In the genomic region with DNA sequence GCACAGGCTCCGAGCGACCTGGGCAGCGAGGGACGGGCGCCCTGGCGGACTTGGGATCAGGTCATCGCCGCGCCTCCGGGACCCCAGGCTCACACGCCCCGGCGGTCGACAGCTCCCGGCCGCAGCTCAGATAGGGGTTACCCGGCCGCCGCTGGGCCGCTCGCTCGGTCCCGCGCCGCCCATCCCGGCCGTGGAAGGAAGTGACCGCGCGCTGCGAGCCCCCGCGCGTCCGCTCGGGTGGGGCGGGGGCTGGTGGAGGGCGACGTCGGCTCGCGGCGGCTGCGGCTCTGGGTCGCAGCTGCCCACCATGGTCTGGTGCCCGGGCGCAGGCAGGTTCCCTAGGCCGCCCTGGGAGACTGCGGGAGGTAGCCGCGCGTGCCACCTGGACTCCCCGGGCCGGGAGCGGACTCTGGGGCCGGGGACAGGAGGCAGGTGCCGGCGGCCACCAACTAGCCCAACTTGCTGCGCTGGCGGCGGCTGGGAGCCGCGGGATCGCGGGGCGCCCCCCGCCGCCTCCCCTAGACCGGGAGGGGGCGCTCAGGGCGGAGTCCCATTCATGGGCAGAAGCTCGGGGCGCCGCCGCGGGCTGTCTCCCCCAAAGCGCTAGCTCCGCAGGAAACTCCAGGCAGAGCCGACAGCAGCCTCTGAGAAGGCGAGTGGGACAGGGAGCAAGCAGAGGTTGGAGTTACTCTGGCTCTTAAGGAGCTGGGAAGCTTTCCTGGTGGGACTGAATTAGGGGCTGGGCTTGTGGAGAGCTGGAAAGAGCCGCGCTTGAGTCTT, we compare ENCODE assay signal across 8 mouse cellular contexts.
A peak's percentile ranks its signal among the peaks of the same experiment; 100 is the strongest.
DNase-seq lines count a peak whose midpoint lies in the region; ATAC-seq and TF ChIP-seq lines count a peak whose summit lies in the region.

No protein-coding gene starts in this region.

- no peak for TF ChIP-seq CTCF in Patski (IDR thresholded peaks at IDR 0.05)
- TF ChIP-seq CTCF in testis, adult 2 months (IDR thresholded peaks at IDR 0.05; ENCODE audit: control insufficient read depth, insufficient read depth, insufficient replicate concordance, low read depth, low read length) = no peak

- intact Hi-C loops in left cerebral cortex, postnatal 25 days (cut with DNase I) = loop anchor here (10.0 kb wide), 1 partner anchor 762 kb away; no protein-coding TSS in a partner anchor

- ATAC-seq in Patski = peak; percentile 32
- ATAC-seq in embryonic facial prominence, embryonic 15.5 days (ENCODE audit: insufficient number of reproducible peaks, low FRiP score, low TSS enrichment, low read depth) = peak; percentile 59
- peak; percentile 83 for ATAC-seq in hindbrain, embryonic 11.5 days (ENCODE audit: low FRiP score)
- peak; percentile 73 for ATAC-seq in midbrain, embryonic 14.5 days (ENCODE audit: low FRiP score, low TSS enrichment)

- no peaks in the 10 kb centered on the region for H3K9me3 ChIP-seq in embryonic facial prominence, embryonic 15.5 days (replicated peaks)
- no peaks in the 10 kb centered on the region for H3K9me3 ChIP-seq in hindbrain, embryonic 11.5 days (ENCODE audit: control insufficient read depth, low read length)
- H3K9me3 ChIP-seq in midbrain, embryonic 14.5 days (ENCODE audit: control insufficient read depth, low read length) = no peaks in the 10 kb centered on the region

- H3K27ac ChIP-seq in embryonic facial prominence, embryonic 15.5 days (replicated peaks) = peak overlapping the region; percentile 44
- peak overlapping the region; percentile 27 for H3K27ac ChIP-seq in hindbrain, embryonic 11.5 days (ENCODE audit: low read depth, low read length)
- peak overlapping the region; percentile 81 for H3K27ac ChIP-seq in midbrain, embryonic 14.5 days (replicated peaks; ENCODE audit: low read depth, low read length)
- no peak overlapping the region for H3K27ac ChIP-seq in testis, adult 2 months (ENCODE audit: control insufficient read depth, insufficient read depth, low read depth, low read length)

- POLR2A ChIA-PET in Patski (lab: Charles Lee) = no interaction called here

- H3K36me3 ChIP-seq in embryonic facial prominence, embryonic 15.5 days = no peaks in the 10 kb centered on the region
- H3K36me3 ChIP-seq in hindbrain, embryonic 11.5 days (ENCODE audit: control insufficient read depth, insufficient read depth, low read length) = no peaks in the 10 kb centered on the region
- H3K36me3 ChIP-seq in midbrain, embryonic 14.5 days (ENCODE audit: control insufficient read depth, insufficient read depth, low read length) = no peaks in the 10 kb centered on the region
- H3K36me3 ChIP-seq in testis, adult 2 months (ENCODE audit: control insufficient read depth, insufficient read depth, low read length) = no peaks in the 10 kb centered on the region

- H3K4me3 ChIP-seq in embryonic facial prominence, embryonic 15.5 days (replicated peaks) = peak overlapping the region; percentile 62
- H3K4me3 ChIP-seq in hindbrain, embryonic 11.5 days (ENCODE audit: low read depth, low read length) = peak overlapping the region; percentile 70
- peak overlapping the region; percentile 82 for H3K4me3 ChIP-seq in midbrain, embryonic 14.5 days (replicated peaks; ENCODE audit: low read depth, low read length)
- peak overlapping the region; percentile 73 for H3K4me3 ChIP-seq in testis, adult 2 months (ENCODE audit: control insufficient read depth, low read depth, low read length)

- CTCF ChIA-PET in Patski (lab: Charles Lee) = no interaction called here

- peak overlapping the region; percentile 40 for H3K9ac ChIP-seq in embryonic facial prominence, embryonic 15.5 days
- H3K9ac ChIP-seq in hindbrain, embryonic 11.5 days (ENCODE audit: low read depth, low read length) = peak overlapping the region; percentile 65
- H3K9ac ChIP-seq in midbrain, embryonic 14.5 days (replicated peaks; ENCODE audit: low read length) = peak overlapping the region; percentile 79

- in situ Hi-C loops in Patski (cut with MboI; ENCODE audit: low pct_unique_long_range_greater_than_20kb) = no loop called here

- peak overlapping the region; percentile 99 for H3K4me2 ChIP-seq in embryonic facial prominence, embryonic 15.5 days (replicated peaks)
- H3K4me2 ChIP-seq in hindbrain, embryonic 11.5 days (replicated peaks; ENCODE audit: low read depth, low read length) = peak overlapping the region; percentile 98
- H3K4me2 ChIP-seq in midbrain, embryonic 14.5 days (ENCODE audit: low read length) = peak overlapping the region; percentile 95

- peaks cover 75% of the 10 kb centered on the region for H3K27me3 ChIP-seq in Patski
- peaks cover 65% of the 10 kb centered on the region for H3K27me3 ChIP-seq in embryonic facial prominence, embryonic 15.5 days
- H3K27me3 ChIP-seq in hindbrain, embryonic 11.5 days (ENCODE audit: control insufficient read depth, insufficient read depth, low read length) = peaks cover 18% of the 10 kb centered on the region
- 0 out of 2 replicates have a peak, but pooled peaks cover 8% of the 10 kb centered on the region for H3K27me3 ChIP-seq in midbrain, embryonic 14.5 days (ENCODE audit: control insufficient read depth, insufficient read depth, low read length)
- H3K27me3 ChIP-seq in testis, adult 2 months (ENCODE audit: control insufficient read depth, insufficient read depth, low read length) = no peaks in the 10 kb centered on the region; the same call in 1 of the 2 replicates

- under 1% methylated on average over 80 of the region's 82 CpGs for WGBS in embryonic facial prominence, embryonic 15.5 days
- WGBS in hindbrain, embryonic 11.5 days = under 1% methylated on average over 52 of the region's 82 CpGs
- WGBS in midbrain, embryonic 14.5 days = under 1% methylated on average over 82 of the region's 82 CpGs

- peaks cover 19% of the 10 kb centered on the region for H3K4me1 ChIP-seq in embryonic facial prominence, embryonic 15.5 days
- no peaks in the 10 kb centered on the region for H3K4me1 ChIP-seq in hindbrain, embryonic 11.5 days (replicated peaks; ENCODE audit: control insufficient read depth, insufficient read depth, low read length)
- peaks cover 10% of the 10 kb centered on the region for H3K4me1 ChIP-seq in midbrain, embryonic 14.5 days (ENCODE audit: control insufficient read depth, insufficient read depth, low read length)
- peaks cover 17% of the 10 kb centered on the region for H3K4me1 ChIP-seq in testis, adult 2 months (ENCODE audit: control insufficient read depth, insufficient read depth, low read length)

- no peak for TF ChIP-seq POLR2A in testis, adult 2 months (IDR thresholded peaks at IDR 0.05; ENCODE audit: control insufficient read depth, low read depth, low read length)

- DNase-seq in Patski (ENCODE audit: low read depth, low spot score) = no peak
- DNase-seq in brain, adult 2 months (ENCODE audit: low read depth, low spot score) = peak; percentile 37
- peak; percentile 66 for DNase-seq in hindbrain, embryonic 11.5 days (ENCODE audit: low spot score)
- peak; percentile 63 to 65 for DNase-seq in left cerebral cortex, postnatal 25 days (ENCODE audit: low spot score in 2 of 2)
- DNase-seq in midbrain, embryonic 14.5 days = peak; percentile 82
- DNase-seq in spleen, adult 18-20 months = no peak

Comparison
In these comparisons a context has a peak if more than half of its experiments do, and no peak if none do; other contexts are left out.
1. ATAC-seq: peak in every context shown above with its lines; median percentile 83 in hindbrain, embryonic 11.5 days; 73 in midbrain, embryonic 14.5 days; 59 in embryonic facial prominence, embryonic 15.5 days; 32 in Patski.
2. DNase-seq: peak in brain, adult 2 months (single experiment), hindbrain, embryonic 11.5 days (single experiment), left cerebral cortex, postnatal 25 days (2 of 2) and midbrain, embryonic 14.5 days (single experiment); none in Patski (single experiment) and spleen, adult 18-20 months (0 of 2).
3. Peak in every context shown above with its lines, with median percentiles within 50 percentile points of each other: H3K4me2 ChIP-seq, H3K4me3 ChIP-seq and H3K9ac ChIP-seq.